Mouse (Mus musculus): ENCODE data around the gene Gm10190. TPM values are rescaled to one million over a fixed set of nuclear protein-coding genes. Genes with fewer than 3 reads are reported as not detected.
"Not testable (repeated sequence)": the region's sequence is repeated elsewhere in the genome, so short reads cannot be mapped to it uniquely, and the experiment has no call there.

Gene Gm10190
- polyA plus RNA-seq (2017; shearing (Covaris generic)): not detected

- ATAC-seq: peak; percentile 97
Observed at GRCm38 (mm10) chr17:80372989-80373725, at the start of gene Gm10190. Gene Gm10190 (minus strand): TSS chr17:80373541.

- ATAC-seq: no peak
Observed at GRCm38 (mm10) chr17:80420998-80421397, 47.7 kb upstream of the Gm10190 start.

GRCm38 (mm10) chr17:80418572-80419210 is 45.4 kb upstream of the Gm10190 start:
- ATAC-seq: peak; percentile 86

GRCm38 (mm10) chr17:80411182-80411581 is 37.8 kb upstream of the Gm10190 start:
- ATAC-seq: no peak

- no peak for ATAC-seq
Observed at GRCm38 (mm10) chr17:80398243-80398642, 24.9 kb upstream of the Gm10190 start.

- ATAC-seq: peak; percentile 98
Observed at GRCm38 (mm10) chr17:80391423-80392403, 18.4 kb upstream of the Gm10190 start.

- ATAC-seq: no peak
Observed at GRCm38 (mm10) chr17:80390024-80390423, 16.7 kb upstream of the Gm10190 start.

GRCm38 (mm10) chr17:80385671-80386070 is 12.3 kb upstream of the Gm10190 start:
- ATAC-seq: no peak

GRCm38 (mm10) chr17:80378386-80378785 is 5.0 kb upstream of the Gm10190 start:
- ATAC-seq: not testable (repeated sequence)

- ATAC-seq: peak; percentile 67
Observed at GRCm38 (mm10) chr17:80373726-80374096, 370 bp upstream of the Gm10190 start.

GRCm38 (mm10) chr17:80368606-80369005 is 4.7 kb downstream of the Gm10190 start:
- no peak for ATAC-seq

GRCm38 (mm10) chr17:80367276-80367675 is 6.1 kb downstream of the Gm10190 start:
- ATAC-seq: no peak

- ATAC-seq: no peak
Observed at GRCm38 (mm10) chr17:80360245-80360644, 13.1 kb downstream of the Gm10190 start.

GRCm38 (mm10) chr17:80347234-80347633 is 26.1 kb downstream of the Gm10190 start:
- ATAC-seq: no peak

- no peak for ATAC-seq
Observed at GRCm38 (mm10) chr17:80346591-80347125, 26.7 kb downstream of the Gm10190 start.

GRCm38 (mm10) chr17:80345277-80345676 is 28.1 kb downstream of the Gm10190 start:
- no peak for ATAC-seq

- peak; percentile 41 for ATAC-seq
Observed at GRCm38 (mm10) chr17:80332386-80332785, 41.0 kb downstream of the Gm10190 start.

- no peak for ATAC-seq
Observed at GRCm38 (mm10) chr17:80326431-80326830, 46.9 kb downstream of the Gm10190 start.

- ATAC-seq: no peak
Observed at GRCm38 (mm10) chr17:80325456-80325855, 47.9 kb downstream of the Gm10190 start.

GRCm38 (mm10) chr17:80324521-80324920 is 48.8 kb downstream of the Gm10190 start:
- no peak for ATAC-seq

- peak; percentile 96 for ATAC-seq
Observed at GRCm38 (mm10) chr17:80323658-80324057, 49.7 kb downstream of the Gm10190 start.
